Mouse (Mus musculus) stomach, embryonic 14.5 days (tissue): ENCODE results near the gene Fads2. TPM values are rescaled to one million over a fixed set of nuclear protein-coding genes. Genes with fewer than 3 reads are reported as not detected.

ENCODE experiments used
- ATAC-seq: fragments of 200-750 bp; cut with Nextera tagmentation; 2 replicates; pipeline ENCODE4 v1.8.0; 2017; ENCODE audit warnings: low read depth, moderate TSS enrichment; ENCODE audit not compliant: insufficient number of reproducible peaks, insufficient read depth, low FRiP score
- H3K27ac ChIP-seq: fragments of 300-500 bp; sonication (generic); 2 replicates; pipeline ENCODE4 v1.5.1; 2014; ENCODE audit warnings: mild to moderate bottlenecking, low read length, moderate library complexity, mixed read lengths
- H3K27me3 ChIP-seq: fragments of 300-500 bp; sonication (generic); 2 replicates; pipeline ENCODE4 v1.6.1; 2014; ENCODE audit warnings: low read length, control low read depth, mixed read lengths; ENCODE audit not compliant: control insufficient read depth, insufficient read depth
- H3K36me3 ChIP-seq: fragments of 300-500 bp; sonication (generic); 2 replicates; pipeline ENCODE4 v1.6.1; 2014; ENCODE audit warnings: mild to moderate bottlenecking, control low read depth, low read length, moderate library complexity, mixed read lengths; ENCODE audit not compliant: control insufficient read depth, insufficient read depth
- H3K4me1 ChIP-seq: fragments of 300-500 bp; sonication (generic); 2 replicates; pipeline ENCODE4 v1.6.1; 2014; ENCODE audit warnings: low read length, control low read depth, mixed read lengths; ENCODE audit not compliant: control insufficient read depth, insufficient read depth
- H3K4me2 ChIP-seq: fragments of 300-500 bp; sonication (generic); replicated peaks from 2 replicates; pipeline ENCODE4 v1.6.1; 2014; ENCODE audit warnings: low read depth, low read length, control low read depth
- H3K4me3 ChIP-seq: fragments of 300-500 bp; sonication (generic); 2 replicates; pipeline ENCODE4 v1.5.1; 2014; ENCODE audit warnings: low read depth, low read length, control low read depth
- H3K9ac ChIP-seq: fragments of 300-500 bp; sonication (generic); replicated peaks from 2 replicates; pipeline ENCODE4 v1.6.1; 2014; ENCODE audit warnings: low read depth, mild to moderate bottlenecking, control low read depth, low read length, moderate library complexity, mixed read lengths
- H3K9me3 ChIP-seq: fragments of 300-500 bp; sonication (generic); 2 replicates; pipeline ENCODE4 v1.6.1; 2016; ENCODE audit warnings: low read depth, low read length, control low read depth; ENCODE audit not compliant: control insufficient read depth
- WGBS: fragments of 180-500 bp; shearing (Covaris S2); extraction: QIAGEN DNeasy Blood & Tissue Kit; methylation state at CpG from one replicate; pipeline ENCODE4 v1.1.7; 2014; 5-methylcytosine and 5-hydroxymethylcytosine counted together
- polyA plus RNA-seq: library from polyadenylated mRNA; unstranded; fragments of >200 nt; fragmentation: Nextera tagmentation; extraction: Ambion mirVana; gene quantifications from 2 replicates; pipeline ENCODE4 v1.2.1, GENCODE M21; 2014

Gene Fads2
- polyA plus RNA-seq, 1 experiment from 2014 or later = 49.1 TPM

GRCm38 (mm10) chr19:10040866-10041387 lies 60.6 kb downstream of the Fads2 start:
- ATAC-seq = no peak

GRCm38 (mm10) chr19:10039615-10040014 lies 61.9 kb downstream of the Fads2 start:
- peaks cover 28% of the 10 kb centered on the region for H3K4me1 ChIP-seq
- no peak overlapping the region for H3K9ac ChIP-seq
- H3K36me3 ChIP-seq = no peaks in the 10 kb centered on the region
- H3K9me3 ChIP-seq = no peaks in the 10 kb centered on the region
- H3K27ac ChIP-seq = no peak overlapping the region
- ATAC-seq = no peak
- 82% methylated on average over 2 of the region's 2 CpGs for WGBS
- no peak overlapping the region for H3K4me3 ChIP-seq
- no peak overlapping the region for H3K4me2 ChIP-seq
- no peaks in the 10 kb centered on the region for H3K27me3 ChIP-seq

More at GRCm38 (mm10) chr19:10040866-10041387, 60.6 kb downstream of the Fads2 start:
- no peaks in the 10 kb centered on the region for H3K9me3 ChIP-seq
- no peaks in the 10 kb centered on the region for H3K27me3 ChIP-seq
- H3K27ac ChIP-seq = peak overlapping the region; percentile 4; the same call in 1 of the 2 replicates
- peaks cover 28% of the 10 kb centered on the region for H3K4me1 ChIP-seq
- 0 out of 2 replicates have a peak overlapping the region, but pooled peaks have one; percentile 4 for H3K9ac ChIP-seq
- peak overlapping the region; percentile 67 for H3K4me3 ChIP-seq
- 7% methylated on average over 19 of the region's 20 CpGs for WGBS
- no peaks in the 10 kb centered on the region for H3K36me3 ChIP-seq
- H3K4me2 ChIP-seq = peak overlapping the region; percentile 96

GRCm38 (mm10) chr19:10038910-10039309 lies 62.6 kb downstream of the Fads2 start:
- H3K4me1 ChIP-seq = peaks cover 28% of the 10 kb centered on the region
- H3K4me3 ChIP-seq = no peak overlapping the region
- no peaks in the 10 kb centered on the region for H3K9me3 ChIP-seq
- H3K4me2 ChIP-seq = no peak overlapping the region
- H3K27ac ChIP-seq = peak overlapping the region; percentile 59; the same call in 1 of the 2 replicates
- ATAC-seq = no peak
- no peaks in the 10 kb centered on the region for H3K36me3 ChIP-seq
- H3K27me3 ChIP-seq = no peaks in the 10 kb centered on the region
- 11% methylated on average over 3 of the region's 3 CpGs for WGBS
- 0 out of 2 replicates have a peak overlapping the region, but pooled peaks have one; percentile 7 for H3K9ac ChIP-seq

- H3K4me2 ChIP-seq = no peak overlapping the region
- no peak for ATAC-seq
- no peaks in the 10 kb centered on the region for H3K36me3 ChIP-seq
- 78% methylated on average over 3 of the region's 3 CpGs for WGBS
- H3K9ac ChIP-seq = no peak overlapping the region
- H3K27me3 ChIP-seq = no peaks in the 10 kb centered on the region
- peak overlapping the region; percentile 59; the same call in 1 of the 2 replicates for H3K27ac ChIP-seq
- no peaks in the 10 kb centered on the region for H3K9me3 ChIP-seq
- no peak overlapping the region for H3K4me3 ChIP-seq
- peaks cover 28% of the 10 kb centered on the region for H3K4me1 ChIP-seq
These were observed 63.2 kb downstream of the Fads2 start for GRCm38 (mm10) chr19:10038364-10038763.

- Histone ChIP-seq H3K27ac (no peak overlapping the region), H3K9me3 (no peaks in the 10 kb centered on the region), H3K27me3 (no peaks in the 10 kb centered on the region), H3K4me3 (no peak overlapping the region), H3K36me3 (no peaks in the 10 kb centered on the region), H3K4me1 (peaks cover 25% of the 10 kb centered on the region), H3K9ac (no peak overlapping the region), H3K4me2 (no peak overlapping the region)
- ATAC-seq = no peak
- WGBS = 58% methylated on average over 2 of the region's 2 CpGs
These were observed 64.0 kb downstream of the Fads2 start for GRCm38 (mm10) chr19:10037534-10037933.

- peak; percentile 51; the same call in 1 of the 2 replicates for ATAC-seq
- H3K27ac ChIP-seq = no peak overlapping the region
- no peak overlapping the region for H3K9ac ChIP-seq
- no peak overlapping the region for H3K4me3 ChIP-seq
- H3K4me1 ChIP-seq = peaks cover 14% of the 10 kb centered on the region
- no peaks in the 10 kb centered on the region for H3K27me3 ChIP-seq
- no peaks in the 10 kb centered on the region for H3K9me3 ChIP-seq
- WGBS = 60% methylated on average over 8 of the region's 8 CpGs
- no peak overlapping the region for H3K4me2 ChIP-seq
- H3K36me3 ChIP-seq = no peaks in the 10 kb centered on the region
These were observed 66.6 kb downstream of the Fads2 start for GRCm38 (mm10) chr19:10034785-10035447.

GRCm38 (mm10) chr19:10034356-10034755 lies 67.2 kb downstream of the Fads2 start:
- no peak overlapping the region for H3K9ac ChIP-seq
- no peak for ATAC-seq
- peaks cover 10% of the 10 kb centered on the region for H3K4me1 ChIP-seq
- no peaks in the 10 kb centered on the region for H3K9me3 ChIP-seq
- no peaks in the 10 kb centered on the region for H3K27me3 ChIP-seq
- H3K4me3 ChIP-seq = no peak overlapping the region
- WGBS = 81% methylated on average over 5 of the region's 5 CpGs
- H3K27ac ChIP-seq = no peak overlapping the region
- no peak overlapping the region for H3K4me2 ChIP-seq
- H3K36me3 ChIP-seq = no peaks in the 10 kb centered on the region

GRCm38 (mm10) chr19:10033211-10033973 lies 68.2 kb downstream of the Fads2 start:
- H3K36me3 ChIP-seq = no peaks in the 10 kb centered on the region
- 44% methylated on average over 8 of the region's 8 CpGs for WGBS
- H3K27ac ChIP-seq = no peak overlapping the region
- H3K4me2 ChIP-seq = no peak overlapping the region
- no peaks in the 10 kb centered on the region for H3K9me3 ChIP-seq
- H3K27me3 ChIP-seq = no peaks in the 10 kb centered on the region
- H3K4me3 ChIP-seq = no peak overlapping the region
- H3K9ac ChIP-seq = no peak overlapping the region
- peak; percentile 51; the same call in 1 of the 2 replicates for ATAC-seq
- 0 out of 2 replicates have a peak, but pooled peaks cover under 1% of the 10 kb centered on the region for H3K4me1 ChIP-seq
